Mouse (Mus musculus) left cerebral cortex, adult 2 months (tissue): Measurements from ENCODE around the gene Gng8. TPM values are rescaled to one million over a fixed set of nuclear protein-coding genes. Genes with fewer than 3 reads are reported as not detected.

ENCODE experiments used
- DNase-seq, 2 experiments: peaks; one replicate each; pipeline ENCODE4 v3.0.0; 2021 to 2022; ENCODE audit warnings: low spot score in 2 of 2, mixed read lengths in 1 of 2; ENCODE audit errors: extremely low spot score in 1 of 2
- H3K27ac ChIP-seq: fragments of 200-600 bp; 2 replicates; pipeline ENCODE4 v1.8.1; 2022
- H3K4me3 ChIP-seq: fragments of 200-600 bp; 2 replicates; pipeline ENCODE4 v1.8.1; 2022
- CTCF ChIP-seq: fragments of 200-600 bp; IDR thresholded peaks from 2 replicates; pipeline ENCODE4 v1.8.1; 2022; ENCODE audit warnings: antibody characterized with exemption, mild to moderate bottlenecking, moderate library complexity
- intact Hi-C: fragments of 180-260 bp; cut with DNase I; formaldehyde crosslinking; loops from one replicate; pipeline ENCODE4 v1.15.1; 2025
- total RNA-seq, 2 experiments: library from RNA; stranded (reverse); gene quantifications; 2 replicates each; pipeline ENCODE4 v1.2.3; 2021

The Gng8 gene
- total RNA-seq, 2 experiments from 2014 or later, result 1.8 to 2.7 TPM

GRCm38 (mm10) chr7:16932704-16933577, 41.4 kb downstream of the Gng8 start:
- peak in 1 of 2 experiments; percentile 65 for DNase-seq
- H3K27ac ChIP-seq, result peak overlapping the region; percentile 90
- peak; percentile 61 for TF ChIP-seq CTCF
- no peak overlapping the region for H3K4me3 ChIP-seq
- intact Hi-C loops, result loop anchor here (1.0 to 2.0 kb wide), 3 partner anchors 17 to 134 kb away; no protein-coding TSS in a partner anchor

- Histone ChIP-seq H3K27ac (no peak overlapping the region), H3K4me3 (no peak overlapping the region)
- no peak for DNase-seq
- peak; percentile 53 for TF ChIP-seq CTCF
- intact Hi-C loops, result no loop called here
Observed at GRCm38 (mm10) chr7:16937312-16937711, 45.7 kb downstream of the Gng8 start.

GRCm38 (mm10) chr7:16938117-16938791, 46.7 kb downstream of the Gng8 start:
- no peak overlapping the region for H3K4me3 ChIP-seq
- intact Hi-C loops, result no loop called here
- peak; percentile 59 to 70 for DNase-seq
- 0 out of 2 replicates have a peak overlapping the region, but pooled peaks have one; percentile 48 for H3K27ac ChIP-seq
- TF ChIP-seq CTCF, result no peak

- DNase-seq, result peak; percentile 62 to 78
- TF ChIP-seq CTCF, result no peak
- no peak overlapping the region for H3K4me3 ChIP-seq
- intact Hi-C loops, result no loop called here
- peak overlapping the region; percentile 80 for H3K27ac ChIP-seq
Observed at GRCm38 (mm10) chr7:16940292-16940691, 48.7 kb downstream of the Gng8 start.

- no peak overlapping the region for H3K27ac ChIP-seq
Observed at GRCm38 (mm10) chr7:16942861-16943260, 51.3 kb downstream of the Gng8 start.

GRCm38 (mm10) chr7:16944061-16944807, 52.6 kb downstream of the Gng8 start, which contains the start of gene Pnmal2:
TSS of gene Pnmal2 (plus strand) at chr7:16944682.
- DNase-seq, result peak; percentile 90 to 92
- intact Hi-C loops, result no loop called here
- no peak for TF ChIP-seq CTCF
- peak within 1 kb of the TSS; percentile 83 for H3K4me3 ChIP-seq
- H3K27ac ChIP-seq, result peak within 1 kb of the TSS; percentile 99

More at GRCm38 (mm10) chr7:16942861-16943260, 51.3 kb downstream of the Gng8 start:
- H3K4me3 ChIP-seq, result no peak overlapping the region
- no peak for TF ChIP-seq CTCF
- DNase-seq, result no peak
- intact Hi-C loops, result no loop called here

- intact Hi-C loops, result no loop called here
- H3K27ac ChIP-seq, result peak overlapping the region; percentile 99
- DNase-seq, result peak in 1 of 2 experiments; percentile 48
- peak overlapping the region; percentile 83 for H3K4me3 ChIP-seq
- no peak for TF ChIP-seq CTCF
Observed at GRCm38 (mm10) chr7:16944808-16945315, 53.3 kb downstream of the Gng8 start.

Other genes starting within 250 kb of the Gng8 start
- gene Ceacam15, start 216.1 kb upstream of the Gng8 start, total RNA-seq, result not detected
- under 1 TPM; 0.32 to 0.33 TPM for gene Ceacam9, start 169.9 kb upstream of the Gng8 start, total RNA-seq
- gene Ap2s1, start 153.4 kb upstream of the Gng8 start, total RNA-seq, result 100 to 1,000 TPM; 248 to 254 TPM
- gene Slc1a5, start 110.4 kb upstream of the Gng8 start, total RNA-seq, result 1 to 10 TPM; 3.2 to 6.2 TPM
- gene Strn4, start 75.9 kb upstream of the Gng8 start, total RNA-seq, result 100 to 1,000 TPM; 287 to 321 TPM
- gene Fkrp, start 75.1 kb upstream of the Gng8 start, total RNA-seq, result 10 to 100 TPM; 51.0 to 52.2 TPM
- 10 to 100 TPM in 1 of 2 experiments, 1 to 10 TPM in 1; 6.3 to 12.0 TPM for gene Prkd2, start 48.9 kb upstream of the Gng8 start, total RNA-seq
- gene Dact3, start 16.5 kb upstream of the Gng8 start, total RNA-seq, result 100 to 1,000 TPM; 188 to 196 TPM
- under 1 TPM; 0.11 to 0.21 TPM for gene Ptgir, start 14.7 kb downstream of the Gng8 start, total RNA-seq
- 1,000 to 10,000 TPM; 1,732 to 1,834 TPM for gene Calm3, start 32.3 kb downstream of the Gng8 start, total RNA-seq
- gene Pnmal2, start 52.9 kb downstream of the Gng8 start, total RNA-seq, result 100 to 1,000 TPM; 304 to 311 TPM
- gene Pnmal1, start 67.9 kb downstream of the Gng8 start, total RNA-seq, result 100 to 1,000 TPM; 106 to 118 TPM
- 10 to 100 TPM; 62.3 to 67.7 TPM for gene Gm42372, start 91.3 kb downstream of the Gng8 start, total RNA-seq
- 1 to 10 TPM; 2.2 to 2.4 TPM for gene Ccdc8, start 100.9 kb downstream of the Gng8 start, total RNA-seq
- 100 to 1,000 TPM; 163 to 168 TPM for gene Ppp5c, start 136.1 kb downstream of the Gng8 start, total RNA-seq
- gene Hif3a, start 170.6 kb downstream of the Gng8 start, total RNA-seq, result 10 to 100 TPM; 12.1 to 12.8 TPM
- 1 to 10 TPM; 3.6 to 5.6 TPM for gene Psg16, start 182.3 kb downstream of the Gng8 start, total RNA-seq